Mouse (Mus musculus): ENCODE measurements at regions not wholly inside any gene's neighbourhood (a gene's known extent, or its start where the extent isn't known, plus 50 kb on each side); places are given as distances from the start of the nearest gene placed in this dataset.

- ChIA-PET CTCF (no interaction called here), POLR2A (no interaction called here)
Measured at GRCm38 (mm10) chr13:34576392-34576791, 76.9 kb downstream of the Pxdc1 start.

- CTCF ChIA-PET, result no interaction called here
Measured at GRCm38 (mm10) chr13:34575997-34576314, 77.3 kb downstream of the Pxdc1 start.

GRCm38 (mm10) chr13:34575179-34575996 is 77.9 kb downstream of the Pxdc1 start:
- ChIA-PET CTCF (interaction anchor here in 1 of 4 experiments (0.6 kb wide), 1 partner anchor 422 kb away, joined by 19 read pairs; no protein-coding TSS in a partner anchor), POLR2A (no interaction called here)

More at GRCm38 (mm10) chr13:34575997-34576314, 77.3 kb downstream of the Pxdc1 start:
- POLR2A ChIA-PET, result no interaction called here

- ChIA-PET CTCF (no interaction called here), POLR2A (interaction anchor here in 1 of 4 experiments (1.5 kb wide), 1 partner anchor 11 kb away, joined by 5 read pairs; no protein-coding TSS in a partner anchor)
Measured at GRCm38 (mm10) chr13:34569312-34569711, 84.0 kb downstream of the Pxdc1 start.

GRCm38 (mm10) chr13:34566687-34567086 is 86.6 kb downstream of the Pxdc1 start:
- ChIA-PET POLR2A (no interaction called here), CTCF (no interaction called here)

GRCm38 (mm10) chr13:34550130-34550884 is 103.0 kb downstream of the Pxdc1 start:
- POLR2A ChIA-PET, result no interaction called here

GRCm38 (mm10) chr13:34540646-34541045 is 112.6 kb downstream of the Pxdc1 start:
- ChIA-PET CTCF (interaction anchor here in 1 of 4 experiments (0.6 kb wide), 1 partner anchor 589 kb away, joined by 3 read pairs; no protein-coding TSS in a partner anchor), POLR2A (no interaction called here)

More at GRCm38 (mm10) chr13:34550130-34550884, 103.0 kb downstream of the Pxdc1 start:
- CTCF ChIA-PET, result interaction anchor here in 1 of 4 experiments (0.7 kb wide), 1 partner anchor 16 kb away, joined by 20 read pairs; no protein-coding TSS in a partner anchor

GRCm38 (mm10) chr13:34533896-34534295 is 119.4 kb downstream of the Pxdc1 start:
- POLR2A ChIA-PET, result no interaction called here
- CTCF ChIA-PET, result interaction anchor here in 2 of 4 experiments (0.6 to 0.9 kb wide), 5 partner anchors 9 to 347 kb away, joined by 3 to 4 read pairs (median 3); no protein-coding TSS in a partner anchor

GRCm38 (mm10) chr13:34511332-34511731 is 142.0 kb downstream of the Pxdc1 start:
- POLR2A ChIA-PET, result no interaction called here
- CTCF ChIA-PET, result no interaction called here

- CTCF ChIA-PET, result no interaction called here
- POLR2A ChIA-PET, result no interaction called here
Measured at GRCm38 (mm10) chr13:34507224-34507623, 146.1 kb downstream of the Pxdc1 start.

GRCm38 (mm10) chr13:34505861-34506260 is 147.4 kb downstream of the Pxdc1 start:
- POLR2A ChIA-PET, result no interaction called here

GRCm38 (mm10) chr13:34504879-34505278 is 148.4 kb downstream of the Pxdc1 start:
- ChIA-PET CTCF (no interaction called here), POLR2A (no interaction called here)

More at GRCm38 (mm10) chr13:34505861-34506260, 147.4 kb downstream of the Pxdc1 start:
- CTCF ChIA-PET, result no interaction called here

- ChIA-PET POLR2A (no interaction called here), CTCF (no interaction called here)
Measured at GRCm38 (mm10) chr13:34498910-34499309, 153.9 kb upstream of the Slc22a23 start.

- CTCF ChIA-PET, result no interaction called here
- POLR2A ChIA-PET, result no interaction called here
Measured at GRCm38 (mm10) chr13:34497667-34498066, 152.7 kb upstream of the Slc22a23 start.

GRCm38 (mm10) chr13:34484831-34485230 is 139.8 kb upstream of the Slc22a23 start:
- CTCF ChIA-PET, result no interaction called here
- POLR2A ChIA-PET, result interaction anchor here in 1 of 4 experiments (0.7 kb wide), 1 partner anchor 424 kb away, joined by 3 read pairs; no protein-coding TSS in a partner anchor

GRCm38 (mm10) chr13:34481461-34481860 is 136.5 kb upstream of the Slc22a23 start:
- CTCF ChIA-PET, result no interaction called here
- POLR2A ChIA-PET, result no interaction called here

- POLR2A ChIA-PET, result interaction anchor here in 1 of 4 experiments (1.1 kb wide), 1 partner anchor 10 kb away, joined by 4 read pairs; no protein-coding TSS in a partner anchor
Measured at GRCm38 (mm10) chr13:34470410-34470809, 125.4 kb upstream of the Slc22a23 start.

GRCm38 (mm10) chr13:34469568-34469967 is 124.6 kb upstream of the Slc22a23 start:
- POLR2A ChIA-PET, result interaction anchor here in 1 of 4 experiments (1.1 kb wide), 1 partner anchor 9 kb away, joined by 4 read pairs; no protein-coding TSS in a partner anchor
- CTCF ChIA-PET, result interaction anchor here in 2 of 4 experiments (0.6 to 0.8 kb wide), 2 partner anchors 135 to 281 kb away, joined by 4 to 5 read pairs; no protein-coding TSS in a partner anchor

More at GRCm38 (mm10) chr13:34470410-34470809, 125.4 kb upstream of the Slc22a23 start:
- CTCF ChIA-PET, result interaction anchor here in 3 of 4 experiments (0.6 to 0.8 kb wide), 4 partner anchors 83 to 282 kb away, joined by 3 to 10 read pairs (median 4); no protein-coding TSS in a partner anchor

- ChIA-PET CTCF (no interaction called here), POLR2A (no interaction called here)
Measured at GRCm38 (mm10) chr13:34468132-34468748, 123.3 kb upstream of the Slc22a23 start.
